Mouse (Mus musculus): Measurements from ENCODE around the gene Npb.
A peak's percentile ranks its signal among the peaks of the same experiment; 100 is the strongest.

Gene Npb

DNA sequence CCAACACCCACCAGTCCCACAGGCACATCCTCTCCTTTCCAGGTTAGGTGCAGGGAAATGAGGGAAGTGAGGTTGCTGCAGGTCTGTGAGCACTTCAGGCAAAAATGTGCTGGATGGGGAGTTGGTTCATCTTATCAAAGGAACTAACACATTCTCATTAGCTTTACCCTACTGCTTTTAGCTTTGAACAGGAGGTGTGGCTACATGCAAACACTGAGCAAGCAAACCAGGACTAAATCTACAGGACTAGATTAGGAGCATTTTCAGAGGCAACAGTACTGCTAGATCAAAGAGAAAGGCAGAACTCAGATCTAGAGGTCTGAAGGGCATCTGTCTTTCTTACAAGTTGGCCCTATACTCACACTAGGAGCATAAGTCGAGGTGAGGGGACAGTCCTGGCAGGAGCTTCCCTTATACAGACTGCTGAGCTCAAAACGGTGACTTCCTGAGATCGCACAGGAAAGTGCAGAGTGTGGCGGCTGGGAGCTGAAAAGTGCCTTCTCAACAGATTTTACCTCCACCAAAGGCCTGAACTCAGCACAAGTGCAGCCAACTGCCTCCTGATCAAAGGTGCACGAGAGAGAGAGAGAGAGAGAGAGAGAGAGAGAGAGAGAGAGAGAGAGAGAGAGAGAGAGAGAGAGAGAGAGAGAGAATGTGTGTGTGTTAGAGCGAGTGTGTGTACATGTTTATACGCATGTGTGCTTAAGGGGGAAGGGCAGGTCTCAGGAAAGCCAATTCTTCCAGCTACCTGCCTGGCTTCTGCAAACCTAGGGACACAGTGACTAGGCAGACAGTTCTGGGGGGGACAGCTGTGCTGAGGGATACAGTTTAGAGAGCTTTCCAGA is 22.8 kb downstream of the Npb start:
- no peak for DNase-seq (ENCODE audit: extremely low spot score, low read depth, low spot score)

GRCm38 (mm10) chr11:120631726-120632448 is 23.6 kb downstream of the Npb start:
- no peak for DNase-seq (ENCODE audit: extremely low spot score, low read depth, low spot score)

DNA sequence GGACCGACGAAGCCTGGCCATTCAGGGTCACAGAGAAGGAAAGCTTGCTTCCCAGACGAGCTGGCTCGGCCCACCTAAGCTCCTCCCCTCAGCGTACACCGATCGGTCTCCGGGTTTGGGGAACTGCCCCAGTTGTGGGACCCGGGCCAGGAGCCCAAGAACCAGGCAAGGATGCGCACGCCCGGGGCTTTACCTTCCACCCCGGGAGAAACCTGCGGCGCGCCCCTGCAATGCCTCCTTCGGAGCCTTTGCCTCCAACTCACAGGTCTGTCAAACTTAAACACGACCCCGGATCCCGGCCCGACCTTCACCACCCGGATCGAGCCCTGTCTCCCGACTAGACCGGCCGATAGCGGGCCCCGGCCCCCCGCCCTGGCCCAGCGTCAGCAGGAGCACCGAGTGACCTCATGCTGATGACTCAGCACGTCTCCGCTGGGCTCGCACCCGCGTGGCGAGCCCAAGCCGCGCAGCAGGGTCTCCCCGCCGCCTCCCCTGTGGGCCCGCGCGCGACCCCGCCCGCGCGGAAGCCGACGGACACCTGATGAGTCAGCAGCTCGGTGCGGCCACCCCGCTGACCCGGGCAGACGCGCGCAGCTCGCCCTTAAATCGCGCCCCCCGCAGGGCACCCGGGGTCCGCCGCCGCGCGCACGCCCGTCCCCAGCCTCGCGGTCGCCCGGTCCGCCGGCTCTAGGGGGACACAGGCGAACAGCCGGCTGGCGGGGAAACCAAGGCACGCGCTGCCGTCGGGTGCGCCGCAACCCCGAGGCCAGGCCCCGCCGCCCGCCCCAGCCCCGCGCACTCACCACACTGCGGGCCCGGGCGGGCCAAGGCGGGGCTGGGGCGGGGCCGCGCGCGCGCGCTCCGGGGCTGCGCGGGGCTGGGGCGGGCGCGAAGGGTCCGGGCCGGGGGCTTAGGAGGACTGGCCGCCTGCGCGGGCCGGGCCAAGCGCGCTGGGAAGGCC is 24.6 kb downstream of the Npb start:
- DNase-seq (ENCODE audit: extremely low spot score, low read depth, low spot score), result no peak

- DNase-seq (ENCODE audit: extremely low spot score, low read depth, low spot score), result peak; percentile 75
Measured at GRCm38 (mm10) chr11:120633520-120634343, 25.5 kb downstream of the Npb start, which contains the start of gene Mafg. TSS of gene Mafg (minus strand) at chr11:120633600.

DNA sequence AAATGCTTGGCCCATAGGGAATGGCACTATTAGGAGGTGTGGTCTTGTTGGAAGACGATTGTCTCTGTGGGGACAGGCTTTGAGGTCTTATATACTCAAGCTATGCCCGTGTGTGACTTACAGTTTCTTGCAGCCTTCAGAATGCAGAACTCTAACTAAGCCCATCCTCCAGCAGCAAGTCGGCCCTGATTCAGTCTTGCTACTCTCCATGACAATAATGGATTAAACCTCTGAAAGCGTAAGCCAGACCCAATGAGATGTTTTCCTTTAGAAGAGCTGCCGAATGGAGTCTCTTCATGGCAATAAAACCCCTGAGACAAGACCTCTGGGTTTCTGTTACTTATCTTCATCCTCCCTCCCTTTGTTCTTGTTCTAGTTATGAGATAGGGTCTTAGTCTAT is 26.5 kb downstream of the Npb start:
- DNase-seq (ENCODE audit: extremely low spot score, low read depth, low spot score), result no peak

DNA sequence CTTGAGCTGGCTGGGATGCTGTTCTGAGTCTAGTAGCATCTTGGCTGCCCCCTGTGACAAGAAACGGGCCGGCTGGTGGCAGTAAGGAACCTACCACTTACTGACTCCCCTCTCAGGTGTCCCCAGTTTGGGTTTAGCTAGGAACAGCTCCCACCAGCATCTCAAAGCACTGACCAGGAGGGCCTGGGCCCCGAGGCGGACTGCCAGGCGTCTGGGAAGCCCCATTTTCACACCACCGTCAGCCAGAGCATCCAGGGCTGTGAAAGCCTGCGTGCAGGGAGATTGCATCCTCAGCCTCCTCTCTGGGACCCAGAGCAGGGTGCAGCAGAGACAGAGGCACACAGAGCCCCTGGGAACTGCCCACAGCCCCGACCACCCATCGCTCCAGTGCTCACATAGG is 33.0 kb downstream of the Npb start:
- DNase-seq (ENCODE audit: extremely low spot score, low read depth, low spot score), result no peak

DNA sequence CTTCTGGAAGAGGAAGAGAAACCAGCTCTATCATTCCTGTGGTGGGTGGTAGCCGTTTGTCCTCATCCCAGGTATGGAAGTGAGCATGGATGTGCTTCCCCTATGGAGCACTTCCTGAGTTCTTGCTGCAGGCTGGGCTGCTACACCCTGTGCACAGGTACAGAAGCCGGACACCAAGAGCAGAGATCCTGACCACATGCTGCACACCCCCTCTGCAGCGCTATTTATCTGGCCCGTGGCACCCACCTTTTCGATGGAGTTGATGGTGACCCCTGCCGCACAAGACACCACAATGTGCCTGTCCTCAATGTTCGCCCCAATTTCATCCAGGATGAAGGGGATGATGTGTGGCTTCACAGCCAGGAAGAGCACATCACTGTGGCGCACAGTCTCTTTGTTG is 33.6 kb downstream of the Npb start:
- no peak for DNase-seq (ENCODE audit: extremely low spot score, low read depth, low spot score)

- DNase-seq (ENCODE audit: extremely low spot score, low read depth, low spot score), result no peak
Measured at GRCm38 (mm10) chr11:120642939-120643600, 34.8 kb downstream of the Npb start.

GRCm38 (mm10) chr11:120643601-120643987 is 35.3 kb downstream of the Npb start, which contains the start of gene Pycr1:
TSS of gene Pycr1 (minus strand) at chr11:120643769.
- peak; percentile 79 for DNase-seq (ENCODE audit: extremely low spot score, low read depth, low spot score)

DNA sequence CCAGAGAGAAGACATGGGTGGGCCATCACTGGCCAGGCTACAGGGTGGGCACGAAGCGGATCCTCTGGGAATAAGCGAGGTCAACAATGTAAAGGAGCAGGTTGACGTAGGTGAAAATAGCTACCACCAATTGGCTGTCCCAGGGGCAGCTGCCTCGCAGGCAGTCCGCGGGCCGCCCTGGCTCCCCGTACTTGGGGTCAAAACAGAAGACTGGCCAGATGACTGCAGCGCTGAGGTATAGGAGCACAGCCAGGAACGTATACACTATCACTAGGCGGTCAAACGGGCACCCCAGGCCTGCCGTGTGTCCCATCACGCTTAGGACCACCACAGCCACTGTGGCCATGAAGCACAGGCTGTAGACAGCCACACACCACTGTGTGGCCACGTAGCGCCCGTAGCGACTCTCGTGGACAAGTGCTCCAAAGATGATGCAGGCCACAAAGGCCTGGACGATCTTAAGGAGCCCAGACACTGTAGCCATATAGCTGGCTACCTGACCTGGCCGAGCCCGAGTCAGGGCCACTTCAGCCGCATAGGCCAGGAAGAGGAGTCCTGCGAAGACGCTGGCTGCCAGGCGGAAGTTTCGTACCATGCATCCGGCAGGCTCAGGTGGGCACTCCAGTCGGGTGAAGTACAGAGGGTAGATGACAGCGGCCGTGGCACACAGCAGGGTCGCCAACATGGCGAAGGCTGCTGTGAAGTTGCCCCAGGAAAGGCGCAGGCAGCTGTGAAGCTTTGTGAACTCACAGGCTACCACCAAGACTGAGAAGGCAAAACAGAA is 39.0 kb downstream of the Npb start:
- no peak for DNase-seq (ENCODE audit: extremely low spot score, low read depth, low spot score)

DNA sequence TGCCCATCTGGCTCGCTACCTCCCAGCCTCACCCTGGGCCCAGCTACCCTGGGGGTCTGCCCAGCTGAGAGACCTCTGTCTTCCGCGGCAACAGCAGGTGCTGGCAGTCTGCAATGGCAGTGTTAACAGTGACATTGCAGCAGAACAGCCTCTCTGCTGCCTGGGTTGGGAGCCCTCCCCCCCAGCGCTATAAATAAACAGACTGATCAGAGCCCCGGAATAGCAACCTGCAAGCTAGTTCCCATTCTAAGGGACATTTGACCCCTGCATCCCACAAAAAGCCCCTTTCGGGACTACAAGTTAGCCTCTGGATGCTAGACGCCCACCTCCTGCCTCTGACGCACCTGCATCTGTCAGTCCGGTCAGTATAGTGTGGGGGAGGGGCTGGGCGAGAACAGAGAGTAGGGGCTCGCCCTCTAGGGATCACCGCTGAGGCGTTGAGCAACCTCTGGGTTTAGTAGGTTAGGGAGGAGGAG is 39.8 kb downstream of the Npb start, which contains the start of gene Myadml2:
TSS of gene Myadml2 (minus strand) at position 158 of the 476 bp plus-strand sequence.
- no peak for DNase-seq (ENCODE audit: extremely low spot score, low read depth, low spot score)

- no peak for DNase-seq (ENCODE audit: extremely low spot score, low read depth, low spot score)
Measured at GRCm38 (mm10) chr11:120651872-120652271, 43.6 kb downstream of the Npb start.

DNA sequence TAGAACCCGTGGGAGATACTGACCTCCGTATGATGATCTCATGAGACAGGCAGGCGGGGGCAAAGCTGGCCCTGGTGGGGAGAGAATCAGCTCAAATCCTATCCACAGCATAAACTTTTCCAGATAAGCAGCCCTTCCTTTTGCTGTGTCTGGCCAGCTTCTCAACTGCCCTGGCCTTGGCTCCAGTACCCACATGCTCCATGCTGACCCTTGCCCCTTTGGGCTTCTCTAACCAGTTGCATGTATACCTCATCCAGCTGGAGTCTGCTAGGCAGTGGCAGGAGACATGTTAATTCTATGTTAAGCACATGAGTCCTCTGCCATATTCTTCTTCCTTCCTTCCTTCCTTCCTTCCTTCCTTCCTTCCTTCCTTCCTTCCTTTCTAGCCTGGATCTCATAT is 46.5 kb downstream of the Npb start:
- no peak for DNase-seq (ENCODE audit: extremely low spot score, low read depth, low spot score)

- DNase-seq (ENCODE audit: extremely low spot score, low read depth, low spot score), result no peak
Measured at GRCm38 (mm10) chr11:120657301-120657700, 49.0 kb downstream of the Npb start.

All from hindlimb bud, embryonic 11.5 days (tissue).